Mouse (Mus musculus) G1E (cell line): ENCODE data around the gene Tulp2.

ENCODE experiments used
- CTCF ChIP-seq: IDR thresholded peaks from 2 replicates; pipeline ENCODE4 v1.5.1; 2012; ENCODE audit warnings: low read depth, low read length, inconsistent platforms, mixed read lengths
- POLR2AphosphoS5 ChIP-seq: IDR thresholded peaks from 2 replicates; pipeline ENCODE4 v1.6.1; 2012; ENCODE audit warnings: low read depth, low read length, inconsistent platforms; ENCODE audit not compliant: insufficient replicate concordance
- TAL1 ChIP-seq: conservative IDR thresholded peaks from 2 replicates; pipeline ENCODE4 v1.6.1; 2012; ENCODE audit warnings: low read depth, low read length, inconsistent platforms, mixed read lengths

GRCm38 (mm10) chr7:45482166-45482565 lies 489 bp downstream of the Tulp2 start:
- TF ChIP-seq CTCF (no peak), TAL1 (no peak), POLR2AphosphoS5 (no peak)
